Mouse (Mus musculus) heart, postnatal 0 days (tissue): Measurements from ENCODE around the gene Fhl1.

Experiments used
- CTCF ChIP-seq: IDR thresholded peaks from 2 replicates; pipeline ENCODE4 v1.5.1; 2016; ENCODE audit warnings: antibody characterized with exemption, control low read depth, low read depth
- EP300 ChIP-seq: IDR thresholded peaks from 2 replicates; pipeline ENCODE4 v1.6.1; 2016; ENCODE audit warnings: antibody characterized with exemption, low read depth

DNA sequence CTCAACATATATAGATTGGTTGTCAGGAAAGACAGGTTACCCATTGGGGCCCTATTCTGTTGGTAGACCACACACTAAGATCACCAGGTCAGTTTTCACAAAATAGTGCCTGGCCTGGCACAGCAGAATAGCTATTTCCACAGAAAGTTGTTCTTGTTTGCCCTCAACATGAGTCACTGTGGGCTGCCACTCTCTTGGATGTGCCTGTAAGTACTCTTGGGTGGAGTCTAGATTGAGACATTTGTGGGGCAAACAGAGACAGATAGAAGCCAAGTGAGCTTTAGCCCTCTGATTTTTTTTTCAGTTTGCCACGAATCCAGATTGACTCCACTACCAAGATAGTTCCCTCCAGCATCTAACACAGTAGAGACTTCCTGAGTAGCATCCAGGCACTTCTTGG, 40.2 kb downstream of the Fhl1 start:
- TF ChIP-seq EP300 (no peak), CTCF (no peak)
